ENCODE assay signal across 17 mouse cellular contexts in genomic region chr17:66746506-66746905, GRCm38 (mm10).
"Had no signal": no experiment of that assay in that cellular context is flagged by ENCODE, and none has a peak within 500 bp of the region (broad histone marks: within the 10 kb centered on the region; RNA-seq: fewer than 3 reads in every experiment).

No protein-coding gene starts in this region.

- H3K27ac ChIP-seq: liver, embryonic 14.5 days; midbrain, embryonic 10.5 days; midbrain, embryonic 13.5 days; neural tube, embryonic 13.5 days; neural tube, embryonic 15.5 days had no signal

- DNase-seq: lung, adult 18-20 months; lung, embryonic 14.5 days; lung, postnatal 10 days; lung, postnatal 4 days; right cerebral cortex, adult 18-20 months; right cerebral cortex, postnatal 25 days; right cerebral cortex, postnatal 4 days; spleen, adult 18-20 months; thymus, adult 18-20 months; thymus, postnatal 14 days; thymus, postnatal 36 days had no signal

- H3K9me3 ChIP-seq: midbrain, embryonic 10.5 days; midbrain, embryonic 13.5 days; neural tube, embryonic 13.5 days; neural tube, embryonic 15.5 days had no signal

- H3K27me3 ChIP-seq: midbrain, embryonic 13.5 days; neural tube, embryonic 13.5 days; neural tube, embryonic 15.5 days had no signal

- H3K9ac ChIP-seq: liver, embryonic 14.5 days; lung, embryonic 14.5 days; midbrain, embryonic 13.5 days; neural tube, embryonic 13.5 days; neural tube, embryonic 15.5 days had no signal

- H3K4me2 ChIP-seq: lung, embryonic 14.5 days; midbrain, embryonic 13.5 days; neural tube, embryonic 13.5 days; neural tube, embryonic 15.5 days had no signal

- ATAC-seq: midbrain, embryonic 13.5 days had no signal

- H3K4me1 ChIP-seq: midbrain, embryonic 13.5 days; neural tube, embryonic 15.5 days had no signal

- H3K36me3 ChIP-seq: midbrain, embryonic 10.5 days; midbrain, embryonic 13.5 days; neural tube, embryonic 13.5 days had no signal

- H3K4me3 ChIP-seq: midbrain, embryonic 10.5 days; midbrain, embryonic 13.5 days; myocyte; neural tube, embryonic 13.5 days; neural tube, embryonic 15.5 days had no signal
